Comparison of ENCODE assay signal across 8 mouse cellular contexts in the genomic region with DNA sequence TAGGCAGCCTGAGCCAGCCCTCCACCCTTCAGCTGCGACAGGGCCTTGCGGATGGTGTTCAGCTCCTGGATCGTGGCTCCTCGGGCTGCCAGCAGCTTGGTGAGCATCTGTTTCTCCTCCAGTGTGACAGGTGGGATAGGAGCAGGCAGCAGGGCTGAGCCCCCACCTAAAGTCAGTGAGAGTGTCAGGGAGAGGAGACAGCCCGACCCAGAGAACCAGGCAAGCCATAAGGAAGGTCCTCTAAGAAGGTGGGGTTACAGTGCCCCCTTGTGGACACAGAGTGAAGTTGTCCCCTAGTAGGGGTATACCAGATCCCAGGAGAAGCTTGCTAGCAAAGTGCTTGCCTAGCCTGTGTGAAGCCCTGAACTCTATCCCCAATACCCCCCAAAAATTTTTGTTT. TPM values are rescaled to one million over a fixed set of nuclear protein-coding genes. Genes with fewer than 3 reads are reported as not detected.
DNase-seq lines count a peak whose midpoint lies in the region; ATAC-seq and TF ChIP-seq lines count a peak whose summit lies in the region.

No protein-coding gene starts in this region.

- peak; percentile 40 for DNase-seq in right cerebral cortex, adult 18-20 months
- DNase-seq in right cerebral cortex, postnatal 25 days, result no peak
- DNase-seq in brain, embryonic 14.5 days (ENCODE audit: low read depth), result peak; percentile 89
- DNase-seq in kidney, postnatal 14 days, result peak; percentile 68
- peak; percentile 48 for DNase-seq in lung, postnatal 25 days (ENCODE audit: low spot score)
- peak; percentile 76 to 82 for DNase-seq in right cerebral cortex, postnatal 10 days (ENCODE audit: low spot score in 2 of 2)
- DNase-seq in urinary bladder, adult 2 months (ENCODE audit: low spot score), result no peak

- H3K4me2 ChIP-seq in forebrain, embryonic 12.5 days, result no peak overlapping the region

- peaks cover 42% of the 10 kb centered on the region for H3K4me1 ChIP-seq in forebrain, embryonic 12.5 days

- WGBS in forebrain, embryonic 12.5 days, result 54% methylated on average over 5 of the region's 5 CpGs

- H3K9me3 ChIP-seq in forebrain, embryonic 12.5 days, result no peaks in the 10 kb centered on the region

- H3K9ac ChIP-seq in forebrain, embryonic 12.5 days, result no peak overlapping the region

- no peak overlapping the region for H3K4me3 ChIP-seq in forebrain, embryonic 12.5 days (replicated peaks)

- no peak for TF ChIP-seq POLR2A in brain, embryonic 14.5 days (IDR thresholded peaks at IDR 0.05; ENCODE audit: borderline replicate concordance, extremely low read depth, insufficient read depth, insufficient read length, poor library complexity, severe bottlenecking)

- peak; percentile 65 for ATAC-seq in forebrain, embryonic 12.5 days (ENCODE audit: low FRiP score)

- peak; percentile 89 for TF ChIP-seq CTCF in brain, embryonic 14.5 days (IDR thresholded peaks at IDR 0.05; ENCODE audit: borderline replicate concordance, extremely low read depth, insufficient read depth, insufficient read length)

- peaks cover 6% of the 10 kb centered on the region; the same call in 1 of the 2 replicates for H3K27me3 ChIP-seq in forebrain, embryonic 12.5 days

- peak overlapping the region; percentile 79; the same call in 1 of the 2 replicates for H3K27ac ChIP-seq in forebrain, embryonic 12.5 days

- H3K36me3 ChIP-seq in forebrain, embryonic 12.5 days (replicated peaks), result peaks cover 25% of the 10 kb centered on the region

RNA-seq across cellular contexts. Expression of a gene that starts 1.5 kb away (rescaled TPM):
- 1.3 and 1.6 TPM in 2 replicates for polyA plus RNA-seq in brain, embryonic 14.5 days (2012; rRNA removed)
- 9.1 and 10.2 TPM in 2 replicates for polyA plus RNA-seq in forebrain, embryonic 12.5 days (2016; fragmentation: Nextera tagmentation; extraction: Ambion mirVana)
- 1.1 and 1.5 TPM in 2 replicates for polyA plus RNA-seq in urinary bladder, adult 2 months (2012; rRNA removed)

RNA-seq across cellular contexts. Expression of a gene that starts 14.3 kb away (rescaled TPM):
- 169 and 175 TPM in 2 replicates for polyA plus RNA-seq in brain, embryonic 14.5 days (2012; rRNA removed)
- polyA plus RNA-seq in forebrain, embryonic 12.5 days (2016; fragmentation: Nextera tagmentation; extraction: Ambion mirVana), result 38.1 and 41.2 TPM in 2 replicates
- 67.9 and 72.1 TPM in 2 replicates for polyA plus RNA-seq in urinary bladder, adult 2 months (2012; rRNA removed)

RNA-seq across cellular contexts. Expression of a gene that starts 43.1 kb away (rescaled TPM):
- 24.1 and 26.7 TPM in 2 replicates for polyA plus RNA-seq in brain, embryonic 14.5 days (2012; rRNA removed)
- 29.6 and 33.3 TPM in 2 replicates for polyA plus RNA-seq in forebrain, embryonic 12.5 days (2016; fragmentation: Nextera tagmentation; extraction: Ambion mirVana)
- 40.2 and 47.0 TPM in 2 replicates for polyA plus RNA-seq in urinary bladder, adult 2 months (2012; rRNA removed)

RNA-seq across cellular contexts. Expression of a gene that starts 46.5 kb away (rescaled TPM):
- polyA plus RNA-seq in brain, embryonic 14.5 days (2012; rRNA removed), result 51.1 and 63.8 TPM in 2 replicates
- polyA plus RNA-seq in forebrain, embryonic 12.5 days (2016; fragmentation: Nextera tagmentation; extraction: Ambion mirVana), result 53.9 and 59.3 TPM in 2 replicates
- polyA plus RNA-seq in urinary bladder, adult 2 months (2012; rRNA removed), result 33.1 and 35.7 TPM in 2 replicates

RNA-seq across cellular contexts. Expression of a gene that starts 59.8 kb away (rescaled TPM):
- polyA plus RNA-seq in brain, embryonic 14.5 days (2012; rRNA removed), result 2.1 TPM in 2 replicates
- polyA plus RNA-seq in forebrain, embryonic 12.5 days (2016; fragmentation: Nextera tagmentation; extraction: Ambion mirVana), result 0.27 and 0.70 TPM in 2 replicates
- polyA plus RNA-seq in urinary bladder, adult 2 months (2012; rRNA removed), result 1.3 and 1.4 TPM in 2 replicates

Comparison
In these comparisons a context has a peak if more than half of its experiments do, and no peak if none do; other contexts are left out.
1. DNase-seq: peak in right cerebral cortex, adult 18-20 months (single experiment), brain, embryonic 14.5 days (single experiment), kidney, postnatal 14 days (single experiment), lung, postnatal 25 days (single experiment) and right cerebral cortex, postnatal 10 days (2 of 2); none in right cerebral cortex, postnatal 25 days (single experiment) and urinary bladder, adult 2 months (single experiment).